Mouse (Mus musculus): ENCODE measurements around the gene Slc16a12. TPM values are rescaled to one million over a fixed set of nuclear protein-coding genes. Genes with fewer than 3 reads are reported as not detected.
"Not testable (repeated sequence)": the region's sequence is repeated elsewhere in the genome, so short reads cannot be mapped to it uniquely, and the experiment has no call there.

The Slc16a12 gene
- polyA plus RNA-seq, 1 experiment from 2014 or later: 1.5 TPM

DNA sequence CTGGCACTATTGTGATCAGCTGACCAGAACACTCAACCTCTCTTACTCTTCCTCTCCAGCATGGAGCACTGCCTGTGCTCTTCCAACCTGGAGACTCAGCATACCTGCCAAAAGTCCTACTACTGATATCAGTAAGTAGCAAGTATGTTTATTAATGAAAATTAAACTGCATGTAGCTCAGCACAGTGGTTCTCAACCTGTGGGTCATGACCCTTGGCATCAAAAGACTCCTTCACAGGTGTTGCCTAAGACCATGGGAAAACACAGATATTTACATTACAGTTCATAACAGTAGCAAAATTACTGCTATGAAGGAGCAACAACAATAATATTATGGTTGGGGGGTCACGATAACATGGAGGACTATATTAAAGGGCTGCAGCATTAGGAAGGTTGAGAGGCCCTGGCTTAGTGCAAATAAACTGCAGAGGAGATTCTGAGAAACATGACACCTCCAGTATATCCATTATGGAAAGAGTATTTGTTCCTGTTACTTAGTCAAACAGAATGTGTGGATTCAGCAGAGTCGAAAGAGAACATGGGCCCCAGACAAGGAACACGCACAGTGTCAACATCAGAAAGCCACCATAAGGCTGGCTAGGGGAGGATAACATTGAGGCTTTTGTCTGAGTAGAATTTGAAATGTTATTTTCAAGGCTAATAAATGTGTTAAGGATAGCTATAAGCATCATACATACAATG, 5.5 kb upstream of the Slc16a12 start:
- WGBS: 88% methylated on average over 3 of the region's 3 CpGs
- H3K36me3 ChIP-seq: no peaks in the 10 kb centered on the region
- H3K27ac ChIP-seq (replicated peaks): no peak overlapping the region
- no peaks in the 10 kb centered on the region for H3K9me3 ChIP-seq (replicated peaks)
- H3K4me1 ChIP-seq: no peaks in the 10 kb centered on the region
- no peak overlapping the region for H3K4me3 ChIP-seq (replicated peaks)
- no peak for ATAC-seq (ENCODE audit: low FRiP score)
- no peak overlapping the region for H3K9ac ChIP-seq (replicated peaks)
- no peaks in the 10 kb centered on the region for H3K27me3 ChIP-seq (replicated peaks)
- no peak overlapping the region for H3K4me2 ChIP-seq

DNA sequence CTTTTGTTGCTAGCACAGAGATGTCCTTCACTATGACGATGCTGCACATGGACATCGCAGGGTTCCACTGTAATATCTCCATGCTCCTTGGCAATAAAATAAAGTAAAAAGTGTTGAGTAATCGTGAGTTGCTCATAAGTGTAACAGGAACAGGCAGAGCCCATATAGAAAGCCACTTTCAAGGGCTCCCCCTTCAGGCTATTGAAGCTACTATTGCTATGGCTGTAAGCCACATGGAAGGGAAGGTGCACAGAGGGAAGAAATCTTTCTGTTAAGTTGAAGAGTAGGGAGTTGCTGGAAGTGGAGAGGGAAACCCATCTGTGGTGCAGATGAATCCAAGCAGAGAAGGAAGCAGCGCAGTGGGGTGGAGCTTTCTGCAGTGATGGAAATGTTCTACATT, 4.1 kb upstream of the Slc16a12 start:
- peaks cover 11% of the 10 kb centered on the region for H3K4me1 ChIP-seq
- no peak overlapping the region for H3K4me3 ChIP-seq (replicated peaks)
- no peak for ATAC-seq (ENCODE audit: low FRiP score)
- peaks cover 8% of the 10 kb centered on the region; the same call in 1 of the 2 replicates for H3K27me3 ChIP-seq (replicated peaks)
- H3K36me3 ChIP-seq: no peaks in the 10 kb centered on the region
- 75% methylated on average over 4 of the region's 4 CpGs for WGBS
- H3K9me3 ChIP-seq (replicated peaks): no peaks in the 10 kb centered on the region
- no peak overlapping the region for H3K27ac ChIP-seq (replicated peaks)
- H3K4me2 ChIP-seq: no peak overlapping the region
- H3K9ac ChIP-seq (replicated peaks): no peak overlapping the region

DNA sequence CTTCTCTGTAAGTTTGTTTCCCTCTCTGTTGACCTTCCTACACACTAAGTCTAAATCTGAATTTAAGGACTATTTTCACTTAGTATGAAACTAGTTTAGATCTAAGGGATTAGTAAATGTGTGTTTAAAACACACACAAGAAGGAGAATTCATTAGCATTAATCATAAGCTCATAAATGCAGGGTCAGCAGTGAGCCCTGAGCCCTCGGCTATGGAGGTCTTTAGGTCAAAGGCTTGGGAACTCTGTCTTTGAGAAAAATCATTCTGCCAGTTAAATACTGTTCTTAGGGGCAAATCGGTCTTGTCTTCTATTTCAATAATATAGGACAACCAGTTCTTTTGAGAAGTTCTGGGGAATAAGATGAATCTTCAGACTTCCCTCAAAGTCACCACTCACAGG, 1.9 kb upstream of the Slc16a12 start:
- Histone ChIP-seq H3K4me3 (replicated peaks) (no peak overlapping the region), H3K36me3 (no peaks in the 10 kb centered on the region), H3K9ac (replicated peaks) (no peak overlapping the region), H3K27ac (replicated peaks) (no peak overlapping the region), H3K4me2 (no peak overlapping the region), H3K9me3 (replicated peaks) (no peaks in the 10 kb centered on the region), H3K4me1 (peaks cover 12% of the 10 kb centered on the region), H3K27me3 (replicated peaks) (peaks cover 12% of the 10 kb centered on the region; the same call in 1 of the 2 replicates)
- WGBS: 70% methylated on average over 2 of the region's 2 CpGs
- no peak for ATAC-seq (ENCODE audit: low FRiP score)

DNA sequence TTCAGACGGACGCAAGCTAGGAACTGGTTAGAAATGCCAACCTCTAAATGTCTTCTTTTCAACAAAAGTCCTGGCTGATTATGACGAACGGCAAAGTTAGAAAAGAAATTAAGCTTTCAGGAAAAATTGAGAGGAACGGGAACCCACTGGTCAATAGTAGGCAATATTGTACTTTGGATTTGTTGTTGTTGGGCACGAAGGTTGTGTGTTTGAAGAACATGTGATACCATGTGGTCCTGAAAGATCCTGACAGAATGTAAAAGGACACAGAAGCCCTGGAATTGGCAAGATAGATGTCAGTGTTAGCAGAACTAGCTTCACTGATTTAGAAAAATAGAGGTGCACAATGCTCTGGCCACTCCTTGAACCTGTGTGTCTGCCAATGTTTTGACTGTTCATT, 880 bp upstream of the Slc16a12 start:
- WGBS: 93% methylated on average over 6 of the region's 6 CpGs
- H3K36me3 ChIP-seq; H3K9ac ChIP-seq (replicated peaks); H3K9me3 ChIP-seq (replicated peaks); H3K4me2 ChIP-seq; H3K4me3 ChIP-seq (replicated peaks); ATAC-seq (ENCODE audit: low FRiP score); H3K27ac ChIP-seq (replicated peaks): not testable (repeated sequence)
- Histone ChIP-seq H3K4me1 (peaks cover 12% of the 10 kb centered on the region), H3K27me3 (replicated peaks) (peaks cover 12% of the 10 kb centered on the region; the same call in 1 of the 2 replicates)

DNA sequence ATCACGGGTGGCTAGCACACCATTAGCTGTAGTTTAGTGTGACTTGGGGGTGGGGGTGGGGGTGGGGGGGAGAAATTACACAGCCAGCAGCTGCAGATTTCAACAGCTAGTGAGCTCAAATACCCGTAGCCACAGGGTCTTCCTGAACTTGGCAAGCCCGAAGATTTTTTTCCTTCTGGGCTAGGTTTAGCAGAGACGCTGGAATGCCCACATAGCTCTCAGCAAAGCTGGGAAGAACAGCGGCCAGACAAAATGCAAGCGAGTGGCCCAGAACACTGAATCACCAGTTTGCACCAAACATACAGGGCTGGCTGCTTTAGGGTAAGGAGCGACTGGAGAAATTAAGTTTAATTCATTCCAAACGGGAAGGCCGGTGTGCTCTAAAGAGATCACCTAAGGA, 888 bp downstream of the Slc16a12 start:
- H3K36me3 ChIP-seq: no peaks in the 10 kb centered on the region
- H3K27ac ChIP-seq (replicated peaks): no peak overlapping the region
- no peaks in the 10 kb centered on the region for H3K9me3 ChIP-seq (replicated peaks)
- 10% methylated on average over 9 of the region's 9 CpGs for WGBS
- peaks cover 12% of the 10 kb centered on the region; the same call in 1 of the 2 replicates for H3K27me3 ChIP-seq (replicated peaks)
- H3K4me1 ChIP-seq: peaks cover 12% of the 10 kb centered on the region
- H3K4me2 ChIP-seq: peak overlapping the region; percentile 99
- peak; percentile 14; the same call in 1 of the 2 replicates for ATAC-seq (ENCODE audit: low FRiP score)
- peak overlapping the region; percentile 60 for H3K4me3 ChIP-seq (replicated peaks)
- H3K9ac ChIP-seq (replicated peaks): peak overlapping the region; percentile 55; the same call in 1 of the 2 replicates

DNA sequence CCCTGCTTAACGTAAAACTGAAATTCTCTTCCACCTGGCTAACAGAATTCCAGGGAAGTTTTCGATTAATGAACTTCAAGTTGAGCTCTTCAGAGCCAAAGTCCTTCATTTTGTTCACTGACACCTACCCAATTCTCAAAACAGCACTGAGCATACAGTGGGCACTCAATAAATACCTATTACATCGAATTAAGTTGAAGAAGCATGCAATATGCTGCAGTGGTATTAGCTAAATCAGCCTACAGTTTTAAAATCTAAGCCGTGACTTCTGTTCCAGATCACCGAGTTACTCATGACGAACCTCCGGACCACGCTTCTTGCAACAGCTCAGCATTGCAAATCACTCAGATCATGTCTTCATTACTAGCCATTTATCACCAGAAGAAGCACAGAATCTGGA, 2.1 kb downstream of the Slc16a12 start:
- whole genome bisulfite sequencing: 84% methylated on average over 8 of the region's 8 CpGs

DNA sequence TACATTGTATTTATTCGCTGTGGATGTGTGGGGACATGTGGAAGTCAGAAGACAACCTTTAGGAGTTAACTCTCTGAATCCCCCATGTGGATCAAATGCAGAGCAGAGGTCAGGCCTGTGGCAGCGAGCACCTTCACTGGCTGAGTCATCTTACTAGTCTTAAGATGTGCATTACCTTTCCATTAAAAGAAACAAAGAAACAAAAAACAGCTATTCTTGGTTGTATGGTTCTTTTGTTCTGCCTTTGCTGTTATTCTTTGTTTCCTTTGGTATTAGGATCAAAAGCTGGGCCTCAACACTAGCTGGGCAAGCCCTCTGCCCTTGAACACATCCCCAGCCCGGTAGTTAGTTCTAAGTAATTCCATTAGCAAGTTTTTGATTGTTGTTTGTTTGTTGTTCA, 9.2 kb downstream of the Slc16a12 start:
- 86% methylated on average over 3 of the region's 3 CpGs for WGBS
- ATAC-seq (ENCODE audit: low FRiP score): no peak
- H3K27ac ChIP-seq (replicated peaks): no peak overlapping the region
- no peaks in the 10 kb centered on the region for H3K4me1 ChIP-seq
- no peaks in the 10 kb centered on the region for H3K9me3 ChIP-seq (replicated peaks)
- no peak overlapping the region for H3K4me2 ChIP-seq
- H3K36me3 ChIP-seq: no peaks in the 10 kb centered on the region
- no peak overlapping the region for H3K4me3 ChIP-seq (replicated peaks)
- H3K27me3 ChIP-seq (replicated peaks): no peaks in the 10 kb centered on the region
- no peak overlapping the region for H3K9ac ChIP-seq (replicated peaks)

More for the DNA sequence above, 2.1 kb downstream of the Slc16a12 start:
- Histone ChIP-seq H3K27me3 (replicated peaks) (peaks cover 12% of the 10 kb centered on the region; the same call in 1 of the 2 replicates), H3K4me1 (peaks cover 12% of the 10 kb centered on the region), H3K36me3 (no peaks in the 10 kb centered on the region), H3K27ac (replicated peaks) (no peak overlapping the region), H3K4me2 (no peak overlapping the region), H3K4me3 (replicated peaks) (no peak overlapping the region), H3K9ac (replicated peaks) (no peak overlapping the region), H3K9me3 (replicated peaks) (no peaks in the 10 kb centered on the region)
- no peak for ATAC-seq (ENCODE audit: low FRiP score)

DNA sequence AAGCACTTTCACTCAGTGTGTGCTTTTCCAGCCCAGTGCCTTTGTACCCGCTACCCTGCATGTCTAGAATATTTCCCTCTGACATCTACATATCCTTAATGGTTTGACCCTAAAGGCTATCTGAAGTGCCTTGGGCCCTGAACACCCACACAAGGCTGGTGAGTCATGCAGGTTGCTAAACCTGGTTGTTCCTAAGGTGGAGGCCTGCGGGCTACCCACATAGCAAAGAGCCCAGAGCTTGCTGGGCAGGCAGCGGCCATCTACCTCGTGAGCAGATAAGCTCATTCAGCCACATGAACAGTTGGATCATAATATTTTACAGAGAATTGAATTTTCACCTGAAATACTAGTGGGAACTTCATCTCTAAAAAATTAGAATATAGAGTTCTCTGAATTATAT, 11.2 kb downstream of the Slc16a12 start:
- H3K27ac ChIP-seq (replicated peaks): no peak overlapping the region
- no peak overlapping the region for H3K9ac ChIP-seq (replicated peaks)
- WGBS: 93% methylated on average over 4 of the region's 4 CpGs
- ATAC-seq (ENCODE audit: low FRiP score): no peak
- no peak overlapping the region for H3K4me2 ChIP-seq
- no peaks in the 10 kb centered on the region for H3K27me3 ChIP-seq (replicated peaks)
- no peaks in the 10 kb centered on the region for H3K36me3 ChIP-seq
- H3K4me3 ChIP-seq (replicated peaks): no peak overlapping the region
- H3K9me3 ChIP-seq (replicated peaks): no peaks in the 10 kb centered on the region
- H3K4me1 ChIP-seq: no peaks in the 10 kb centered on the region

DNA sequence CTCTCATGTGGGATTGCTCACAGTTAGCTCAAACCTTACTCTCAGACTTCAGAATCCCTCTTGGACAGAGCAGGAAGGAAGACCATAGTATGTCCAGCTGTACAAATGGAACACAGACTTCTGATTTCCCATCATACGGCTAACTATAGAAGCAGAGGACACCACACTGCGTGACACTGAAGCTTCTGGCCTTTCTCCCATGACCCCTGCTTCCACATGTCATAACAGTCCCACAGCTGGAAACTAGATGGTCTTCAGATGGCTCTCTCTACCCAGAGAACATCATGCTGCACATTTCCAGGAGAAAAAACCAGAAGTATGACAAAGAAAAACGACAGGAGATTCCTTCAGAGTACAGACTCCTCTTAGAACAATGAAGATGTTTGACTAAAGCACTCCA, 14.1 kb downstream of the Slc16a12 start:
- H3K9me3 ChIP-seq (replicated peaks): no peaks in the 10 kb centered on the region
- no peak for ATAC-seq (ENCODE audit: low FRiP score)
- H3K4me1 ChIP-seq: no peaks in the 10 kb centered on the region
- 81% methylated on average over 3 of the region's 3 CpGs for WGBS
- H3K4me3 ChIP-seq (replicated peaks): no peak overlapping the region
- H3K27ac ChIP-seq (replicated peaks): no peak overlapping the region
- H3K27me3 ChIP-seq (replicated peaks): no peaks in the 10 kb centered on the region
- H3K9ac ChIP-seq (replicated peaks): no peak overlapping the region
- no peak overlapping the region for H3K4me2 ChIP-seq
- no peaks in the 10 kb centered on the region for H3K36me3 ChIP-seq

DNA sequence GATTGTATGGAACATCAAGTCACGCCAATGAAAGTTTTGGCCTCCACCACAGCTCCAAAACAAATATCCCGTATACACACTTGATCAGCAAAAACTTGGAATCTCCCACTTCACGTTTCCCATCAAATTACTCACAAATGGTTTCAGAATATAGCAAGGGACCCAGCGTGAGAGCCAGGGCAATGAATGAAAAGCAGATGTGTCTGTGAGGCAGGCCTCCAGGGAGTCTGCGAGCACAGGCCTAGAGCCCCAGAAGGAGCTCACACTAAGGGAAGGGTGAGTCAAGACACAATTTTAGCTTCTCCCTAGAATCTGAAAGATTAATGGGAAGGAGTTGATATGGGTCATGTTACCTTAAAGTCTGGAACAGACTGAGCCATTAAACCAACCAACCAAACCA, 15.7 kb downstream of the Slc16a12 start:
- Histone ChIP-seq H3K36me3 (no peaks in the 10 kb centered on the region), H3K9me3 (replicated peaks) (no peaks in the 10 kb centered on the region), H3K9ac (replicated peaks) (no peak overlapping the region), H3K4me3 (replicated peaks) (no peak overlapping the region), H3K4me1 (no peaks in the 10 kb centered on the region), H3K27ac (replicated peaks) (no peak overlapping the region), H3K27me3 (replicated peaks) (no peaks in the 10 kb centered on the region), H3K4me2 (no peak overlapping the region)
- WGBS: 83% methylated on average over 5 of the region's 5 CpGs
- ATAC-seq (ENCODE audit: low FRiP score): no peak

DNA sequence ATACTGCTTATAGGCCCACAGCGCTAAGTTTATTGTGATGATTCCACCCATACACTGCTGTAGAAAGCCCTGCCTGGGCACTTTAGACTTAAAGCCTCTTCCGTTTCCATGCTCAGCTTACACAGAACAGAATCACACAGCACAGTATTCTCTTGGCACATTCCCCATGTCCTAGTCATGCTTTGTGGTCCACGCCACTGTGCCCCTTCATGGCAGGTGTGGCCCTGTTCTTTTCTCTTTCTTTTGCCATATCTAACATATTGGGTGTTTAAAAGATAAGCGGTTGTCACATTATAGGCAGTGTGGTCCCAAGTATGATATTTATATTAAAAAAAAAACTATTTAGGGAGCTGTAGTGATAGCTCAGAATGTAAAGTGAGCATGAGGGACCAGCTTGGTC, 16.5 kb downstream of the Slc16a12 start:
- Histone ChIP-seq H3K27ac (replicated peaks) (no peak overlapping the region), H3K4me2 (no peak overlapping the region), H3K36me3 (no peaks in the 10 kb centered on the region), H3K27me3 (replicated peaks) (no peaks in the 10 kb centered on the region), H3K4me3 (replicated peaks) (no peak overlapping the region), H3K4me1 (no peaks in the 10 kb centered on the region), H3K9me3 (replicated peaks) (no peaks in the 10 kb centered on the region), H3K9ac (replicated peaks) (no peak overlapping the region)
- 93% methylated on average over 4 of the region's 4 CpGs for WGBS
- no peak for ATAC-seq (ENCODE audit: low FRiP score)

DNA sequence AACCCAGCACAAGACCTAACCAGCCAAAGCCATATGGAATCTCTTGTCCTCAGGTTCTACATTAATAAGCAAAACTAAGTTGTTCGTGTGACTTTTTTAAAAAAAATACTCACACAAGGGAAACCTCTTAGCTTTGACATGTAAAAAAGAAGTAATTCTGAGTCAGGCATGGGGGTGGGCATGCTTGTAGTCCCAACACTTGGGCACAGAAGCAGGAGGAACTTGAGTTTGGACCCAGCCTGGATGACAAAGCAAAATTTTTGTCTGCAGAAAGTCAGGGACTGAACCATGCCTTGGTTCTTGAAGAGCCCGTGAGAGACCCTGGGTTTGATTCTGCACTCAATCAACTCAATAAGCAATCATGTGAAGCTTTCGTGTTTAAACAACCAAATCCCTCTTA, 17.6 kb downstream of the Slc16a12 start:
- no peaks in the 10 kb centered on the region for H3K36me3 ChIP-seq
- no peak overlapping the region for H3K4me3 ChIP-seq (replicated peaks)
- no peak overlapping the region for H3K4me2 ChIP-seq
- H3K27me3 ChIP-seq (replicated peaks): no peaks in the 10 kb centered on the region
- H3K4me1 ChIP-seq: no peaks in the 10 kb centered on the region
- 92% methylated on average over 3 of the region's 3 CpGs for WGBS
- H3K9me3 ChIP-seq (replicated peaks): no peaks in the 10 kb centered on the region
- H3K9ac ChIP-seq (replicated peaks): no peak overlapping the region
- ATAC-seq (ENCODE audit: low FRiP score): no peak
- no peak overlapping the region for H3K27ac ChIP-seq (replicated peaks)

Measured in neural tube, embryonic 15.5 days (tissue).